Mouse (Mus musculus) gastrocnemius, adult 2 months (tissue): ENCODE results near the gene Yif1b. TPM values are rescaled to one million over a fixed set of nuclear protein-coding genes. Genes with fewer than 3 reads are reported as not detected.
A peak's percentile ranks its signal among the peaks of the same experiment; 100 is the strongest.

Experiments
- DNase-seq: peaks from one replicate; pipeline ENCODE4 v3.0.0; 2022
- H3K27ac ChIP-seq: fragments of 200-600 bp; 2 replicates; pipeline ENCODE4 v1.8.1; 2022; ENCODE audit warnings: mild to moderate bottlenecking
- H3K4me3 ChIP-seq: fragments of 200-600 bp; 2 replicates; pipeline ENCODE4 v1.8.1; 2022; ENCODE audit warnings: mild to moderate bottlenecking, moderate library complexity
- CTCF ChIP-seq: fragments of 200-600 bp; IDR thresholded peaks from 2 replicates; pipeline ENCODE4 v1.8.1; 2022; ENCODE audit warnings: antibody characterized with exemption, mild to moderate bottlenecking, moderate library complexity
- intact Hi-C: fragments of 180-260 bp; cut with DNase I; formaldehyde crosslinking; loops from one replicate; pipeline ENCODE4 v1.15.1; 2025
- total RNA-seq, 2 experiments: library from RNA; stranded (reverse); gene quantifications; 2 replicates each; pipeline ENCODE4 v1.2.3; 2021

The Yif1b gene
- total RNA-seq, 2 experiments from 2014 or later = 35.9 to 46.6 TPM

GRCm38 (mm10) chr7:29288079-29288478 is 50.0 kb downstream of the Yif1b start:
- no peak for TF ChIP-seq CTCF
- intact Hi-C loops = no loop called here
- Histone ChIP-seq H3K4me3 (no peak overlapping the region), H3K27ac (no peak overlapping the region)
- DNase-seq = no peak

- intact Hi-C loops = no loop called here
- peak; percentile 85 for DNase-seq
- H3K4me3 ChIP-seq = peak within 1 kb of the TSS; percentile 80
- TF ChIP-seq CTCF = peak; percentile 98; the same call in 1 of the 2 replicates
- H3K27ac ChIP-seq = peak within 1 kb of the TSS; percentile 83
Measured at GRCm38 (mm10) chr7:29288942-29289638, 51.0 kb downstream of the Yif1b start, which contains the start of gene Ppp1r14a. Gene Ppp1r14a (plus strand): TSS chr7:29289308.

GRCm38 (mm10) chr7:29289856-29290255 is 51.7 kb downstream of the Yif1b start:
- no peak for DNase-seq
- intact Hi-C loops = no loop called here
- TF ChIP-seq CTCF = no peak
- H3K27ac ChIP-seq = peak overlapping the region; percentile 83
- peak overlapping the region; percentile 80 for H3K4me3 ChIP-seq

GRCm38 (mm10) chr7:29290691-29291485 is 52.8 kb downstream of the Yif1b start:
- H3K27ac ChIP-seq = peak overlapping the region; percentile 83
- no peak for TF ChIP-seq CTCF
- intact Hi-C loops = no loop called here
- DNase-seq = no peak
- H3K4me3 ChIP-seq = peak overlapping the region; percentile 80

- intact Hi-C loops = no loop called here
- no peak for TF ChIP-seq CTCF
- no peak for DNase-seq
- Histone ChIP-seq H3K4me3 (peak overlapping the region; percentile 80), H3K27ac (peak overlapping the region; percentile 83)
Measured at GRCm38 (mm10) chr7:29291616-29292457, 53.7 kb downstream of the Yif1b start.

- no peak for TF ChIP-seq CTCF
- peak overlapping the region; percentile 83 for H3K27ac ChIP-seq
- 0 out of 2 replicates have a peak overlapping the region, but pooled peaks have one; percentile 11 for H3K4me3 ChIP-seq
- intact Hi-C loops = no loop called here
- no peak for DNase-seq
Measured at GRCm38 (mm10) chr7:29292458-29293098, 54.4 kb downstream of the Yif1b start.

- peak; percentile 59 for DNase-seq
- Histone ChIP-seq H3K4me3 (0 out of 2 replicates have a peak overlapping the region, but pooled peaks have one; percentile 11), H3K27ac (peak overlapping the region; percentile 83)
- intact Hi-C loops = no loop called here
- TF ChIP-seq CTCF = no peak
Measured at GRCm38 (mm10) chr7:29293131-29294065, 55.3 kb downstream of the Yif1b start.

- DNase-seq = no peak
- Histone ChIP-seq H3K27ac (peak overlapping the region; percentile 83), H3K4me3 (no peak overlapping the region)
- intact Hi-C loops = no loop called here
- no peak for TF ChIP-seq CTCF
Measured at GRCm38 (mm10) chr7:29294111-29294761, 56.1 kb downstream of the Yif1b start.

GRCm38 (mm10) chr7:29295861-29296647 is 57.9 kb downstream of the Yif1b start:
- intact Hi-C loops = loop anchor here (2.0 kb wide), 2 partner anchors 49 to 165 kb away; no protein-coding TSS in a partner anchor
- no peak overlapping the region for H3K4me3 ChIP-seq
- DNase-seq = no peak

GRCm38 (mm10) chr7:29296998-29297397 is 58.9 kb downstream of the Yif1b start:
- DNase-seq = peak; percentile 66
- intact Hi-C loops = loop anchor here (2.0 kb wide), 2 partner anchors 50 to 166 kb away; no protein-coding TSS in a partner anchor
- H3K27ac ChIP-seq = no peak overlapping the region
- TF ChIP-seq CTCF = peak; percentile 84
- H3K4me3 ChIP-seq = peak overlapping the region; percentile 36; the same call in 1 of the 2 replicates

More at GRCm38 (mm10) chr7:29295861-29296647, 57.9 kb downstream of the Yif1b start:
- no peak overlapping the region for H3K27ac ChIP-seq
- no peak for TF ChIP-seq CTCF

Other genes starting within 250 kb of the Yif1b start
- 1,000 to 10,000 TPM; 1,499 to 2,077 TPM for gene Ryr1, start 113.2 kb upstream of the Yif1b start, total RNA-seq
- gene Rasgrp4, start 103.5 kb upstream of the Yif1b start, total RNA-seq = under 1 TPM; 0.61 to 0.84 TPM
- 10 to 100 TPM; 10.2 to 11.5 TPM for gene Fam98c, start 82.1 kb upstream of the Yif1b start, total RNA-seq
- gene Ggn, start 68.1 kb upstream of the Yif1b start, total RNA-seq = under 1 TPM; 0.14 to 0.20 TPM
- 1 to 10 TPM; 1.0 to 1.6 TPM for gene Spred3, start 67.9 kb upstream of the Yif1b start, total RNA-seq
- gene Psmd8, start 57.6 kb upstream of the Yif1b start, total RNA-seq = 100 to 1,000 TPM; 142 to 228 TPM
- under 1 TPM; 0.08 to 0.23 TPM for gene Catsperg1, start 24.3 kb upstream of the Yif1b start, total RNA-seq
- gene Kcnk6, start 5.8 kb upstream of the Yif1b start, total RNA-seq = 1 to 10 TPM in 1 of 2 experiments, under 1 TPM in 1; 0.61 to 1.4 TPM
- under 1 TPM; 0.64 to 0.81 TPM for gene 2200002D01Rik, start 10.1 kb downstream of the Yif1b start, total RNA-seq
- gene Spint2, start 43.6 kb downstream of the Yif1b start, total RNA-seq = 1 to 10 TPM; 4.7 to 6.0 TPM
- 1 to 10 TPM; 3.8 to 4.5 TPM for gene Ppp1r14a, start 51.0 kb downstream of the Yif1b start, total RNA-seq
- gene Dpf1, start 65.6 kb downstream of the Yif1b start, total RNA-seq = 1 to 10 TPM in 1 of 2 experiments, under 1 TPM in 1; 0.86 to 2.6 TPM